Mouse (Mus musculus): ENCODE results near the gene Ctdspl. TPM values are rescaled to one million over a fixed set of nuclear protein-coding genes. Genes with fewer than 3 reads are reported as not detected.
A peak's percentile ranks its signal among the peaks of the same experiment; 100 is the strongest.

Gene Ctdspl
- polyA plus RNA-seq, 1 experiment from 2014 or later = 21.3 TPM

DNA sequence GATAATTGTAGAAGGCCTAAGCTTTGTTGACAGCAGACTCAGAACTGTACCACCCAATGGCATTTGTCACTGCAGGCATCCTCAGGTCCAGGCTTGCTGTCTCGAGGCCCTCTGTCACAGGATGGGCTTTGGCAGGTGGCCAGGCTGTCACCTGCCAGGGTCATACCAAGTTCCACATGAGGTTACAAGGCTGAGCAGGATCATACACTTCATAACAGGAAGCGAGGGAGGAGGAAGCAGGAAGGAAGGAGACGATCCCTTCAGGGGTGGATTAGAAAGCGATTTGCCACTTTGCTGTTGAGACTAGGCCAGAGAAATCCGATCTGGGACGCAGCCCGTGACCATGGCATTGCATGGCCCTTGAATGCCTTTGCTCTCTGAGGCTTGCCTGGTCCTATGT lies 32.5 kb downstream of the Ctdspl start:
- DNase-seq (ENCODE audit: low spot score) (no peak), ATAC-seq (replicated peaks; ENCODE audit: low FRiP score, low TSS enrichment, low read depth) (no peak)
- Histone ChIP-seq H3K27ac (ENCODE audit: low read depth) (no peak overlapping the region), H3K9ac (ENCODE audit: low read length) (no peak overlapping the region), H3K4me3 (ENCODE audit: low read depth, low read length) (no peak overlapping the region), H3K36me3 (ENCODE audit: control insufficient read depth, insufficient read depth, low read length) (0 out of 2 replicates have a peak, but pooled peaks cover 3% of the 10 kb centered on the region), H3K27me3 (replicated peaks; ENCODE audit: control insufficient read depth, insufficient read depth, low read length) (no peaks in the 10 kb centered on the region), H3K9me3 (ENCODE audit: control insufficient read depth, low read length) (no peaks in the 10 kb centered on the region), H3K4me2 (ENCODE audit: low read length) (no peak overlapping the region), H3K4me1 (replicated peaks; ENCODE audit: control insufficient read depth, insufficient read depth, low read length) (peaks cover 15% of the 10 kb centered on the region)
- WGBS = 70% methylated on average over 7 of the region's 7 CpGs

- Histone ChIP-seq H3K27me3 (replicated peaks; ENCODE audit: control insufficient read depth, insufficient read depth, low read length) (no peaks in the 10 kb centered on the region), H3K27ac (ENCODE audit: low read depth) (peak overlapping the region; percentile 57; the same call in 1 of the 2 replicates), H3K4me3 (ENCODE audit: low read depth, low read length) (no peak overlapping the region), H3K4me2 (ENCODE audit: low read length) (peak overlapping the region; percentile 18; the same call in 1 of the 2 replicates), H3K9me3 (ENCODE audit: control insufficient read depth, low read length) (no peaks in the 10 kb centered on the region), H3K36me3 (ENCODE audit: control insufficient read depth, insufficient read depth, low read length) (peaks cover 6% of the 10 kb centered on the region; the same call in 1 of the 2 replicates), H3K9ac (ENCODE audit: low read length) (no peak overlapping the region), H3K4me1 (replicated peaks; ENCODE audit: control insufficient read depth, insufficient read depth, low read length) (peaks cover 20% of the 10 kb centered on the region)
- no peak for ATAC-seq (replicated peaks; ENCODE audit: low FRiP score, low TSS enrichment, low read depth)
- WGBS = 22% methylated on average over 16 of the region's 16 CpGs
- no peak for DNase-seq (ENCODE audit: low spot score)
These were observed 34.3 kb downstream of the Ctdspl start for GRCm38 (mm10) chr9:118960415-118961091.

DNA sequence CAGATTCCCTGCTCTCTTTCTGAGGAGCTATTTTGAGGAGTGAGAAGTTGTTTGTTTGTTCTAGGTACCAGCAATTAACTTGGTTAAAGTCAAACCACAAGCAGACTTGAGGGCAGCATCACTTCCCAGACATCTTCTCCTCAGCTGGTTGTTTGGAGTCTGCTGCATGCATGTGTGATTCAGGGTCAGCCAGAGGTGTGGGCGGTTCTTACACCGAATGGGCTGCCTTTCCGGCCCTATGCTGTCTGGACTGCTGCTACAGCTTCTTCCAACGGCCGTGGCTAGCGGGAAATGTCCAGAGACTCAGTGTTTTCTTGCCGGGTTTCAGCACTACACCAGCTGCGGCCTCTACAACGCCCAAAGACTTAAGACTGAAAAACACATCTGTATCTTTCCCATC lies 36.9 kb downstream of the Ctdspl start:
- Histone ChIP-seq H3K4me2 (ENCODE audit: low read length) (no peak overlapping the region), H3K4me1 (replicated peaks; ENCODE audit: control insufficient read depth, insufficient read depth, low read length) (peaks cover 20% of the 10 kb centered on the region), H3K36me3 (ENCODE audit: control insufficient read depth, insufficient read depth, low read length) (peaks cover 14% of the 10 kb centered on the region; the same call in 1 of the 2 replicates), H3K27me3 (replicated peaks; ENCODE audit: control insufficient read depth, insufficient read depth, low read length) (no peaks in the 10 kb centered on the region), H3K4me3 (ENCODE audit: low read depth, low read length) (no peak overlapping the region), H3K27ac (ENCODE audit: low read depth) (no peak overlapping the region), H3K9me3 (ENCODE audit: control insufficient read depth, low read length) (0 out of 2 replicates have a peak, but pooled peaks cover 3% of the 10 kb centered on the region), H3K9ac (ENCODE audit: low read length) (no peak overlapping the region)
- WGBS = 80% methylated on average over 9 of the region's 9 CpGs
- no peak for ATAC-seq (replicated peaks; ENCODE audit: low FRiP score, low TSS enrichment, low read depth)
- DNase-seq (ENCODE audit: low spot score) = no peak

DNA sequence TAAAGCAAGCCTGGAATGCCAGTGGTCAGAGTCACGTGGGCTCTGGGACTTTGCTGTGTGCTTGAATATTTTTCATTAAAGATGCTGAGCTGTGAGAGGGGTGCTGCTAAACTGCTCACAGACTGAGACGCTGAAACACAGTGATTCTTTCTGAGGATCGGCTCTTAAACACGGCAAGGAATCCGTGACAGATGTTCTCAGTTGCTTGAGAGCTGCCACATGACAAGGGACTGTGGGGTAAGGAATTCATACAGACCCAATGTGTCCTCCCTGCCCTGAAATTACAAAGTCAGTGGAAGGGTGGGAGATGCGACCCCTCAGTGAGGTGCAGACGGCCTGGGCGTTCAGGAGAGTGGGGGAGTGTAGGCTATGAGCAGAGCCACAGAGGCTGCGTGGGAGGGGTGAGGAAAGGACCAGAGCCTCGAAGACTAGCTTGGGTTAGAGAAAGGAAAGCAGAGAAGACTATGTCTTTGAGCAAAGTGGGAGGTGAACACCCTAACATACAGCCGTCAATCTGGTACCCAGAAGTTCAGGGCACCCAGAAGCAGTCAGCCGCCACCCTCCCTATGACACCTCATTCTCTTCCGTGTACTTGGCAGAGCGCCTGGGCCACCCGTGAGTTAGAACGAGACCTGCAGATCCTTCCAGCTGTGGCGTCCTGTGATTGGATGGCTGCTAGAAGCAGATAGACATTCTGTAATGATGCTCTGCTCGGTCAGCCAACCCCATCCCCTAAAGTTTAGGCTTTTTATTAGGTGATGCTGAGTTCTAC lies 38.2 kb downstream of the Ctdspl start:
- Histone ChIP-seq H3K4me2 (ENCODE audit: low read length) (no peak overlapping the region), H3K9me3 (ENCODE audit: control insufficient read depth, low read length) (0 out of 2 replicates have a peak, but pooled peaks cover 3% of the 10 kb centered on the region), H3K4me1 (replicated peaks; ENCODE audit: control insufficient read depth, insufficient read depth, low read length) (peaks cover 16% of the 10 kb centered on the region), H3K9ac (ENCODE audit: low read length) (no peak overlapping the region), H3K4me3 (ENCODE audit: low read depth, low read length) (no peak overlapping the region), H3K27ac (ENCODE audit: low read depth) (peak overlapping the region; percentile 6; the same call in 1 of the 2 replicates), H3K27me3 (replicated peaks; ENCODE audit: control insufficient read depth, insufficient read depth, low read length) (no peaks in the 10 kb centered on the region), H3K36me3 (ENCODE audit: control insufficient read depth, insufficient read depth, low read length) (peaks cover 10% of the 10 kb centered on the region; the same call in 1 of the 2 replicates)
- 48% methylated on average over 18 of the region's 18 CpGs for WGBS
- no peak for ATAC-seq (replicated peaks; ENCODE audit: low FRiP score, low TSS enrichment, low read depth)
- no peak for DNase-seq (ENCODE audit: low spot score)

DNA sequence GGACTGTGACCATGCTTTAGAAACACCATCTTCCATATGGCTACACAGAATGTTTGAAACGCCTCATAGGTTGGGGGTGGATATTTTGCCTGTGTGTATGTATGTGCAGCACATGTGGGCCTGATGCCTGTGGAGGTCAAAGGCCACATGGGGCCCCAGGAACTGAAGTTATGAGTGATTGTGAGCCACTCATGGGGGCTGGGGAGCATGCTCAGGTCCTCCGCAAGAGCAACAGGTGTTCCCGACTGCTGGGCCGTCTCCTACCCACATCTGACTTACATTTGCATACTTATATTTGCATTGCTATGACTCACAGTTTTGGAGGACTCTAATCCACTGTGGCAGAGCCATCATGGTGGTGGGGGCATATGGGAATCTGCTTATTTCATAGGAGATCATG lies 43.6 kb downstream of the Ctdspl start:
- H3K36me3 ChIP-seq (ENCODE audit: control insufficient read depth, insufficient read depth, low read length) = peaks cover 10% of the 10 kb centered on the region; the same call in 1 of the 2 replicates
- peaks cover 6% of the 10 kb centered on the region; the same call in 1 of the 2 replicates for H3K4me1 ChIP-seq (replicated peaks; ENCODE audit: control insufficient read depth, insufficient read depth, low read length)
- 0 out of 2 replicates have a peak, but pooled peaks cover 3% of the 10 kb centered on the region for H3K9me3 ChIP-seq (ENCODE audit: control insufficient read depth, low read length)
- H3K9ac ChIP-seq (ENCODE audit: low read length) = no peak overlapping the region
- H3K4me3 ChIP-seq (ENCODE audit: low read depth, low read length) = no peak overlapping the region
- no peak for ATAC-seq (replicated peaks; ENCODE audit: low FRiP score, low TSS enrichment, low read depth)
- H3K27ac ChIP-seq (ENCODE audit: low read depth) = no peak overlapping the region
- no peak for DNase-seq (ENCODE audit: low spot score)
- 90% methylated on average over 4 of the region's 4 CpGs for WGBS
- no peaks in the 10 kb centered on the region for H3K27me3 ChIP-seq (replicated peaks; ENCODE audit: control insufficient read depth, insufficient read depth, low read length)
- no peak overlapping the region for H3K4me2 ChIP-seq (ENCODE audit: low read length)

GRCm38 (mm10) chr9:118973028-118973427 lies 46.8 kb downstream of the Ctdspl start:
- H3K4me3 ChIP-seq (ENCODE audit: low read depth, low read length) = no peak overlapping the region
- 89% methylated on average over 7 of the region's 7 CpGs for WGBS
- H3K27ac ChIP-seq (ENCODE audit: low read depth) = no peak overlapping the region
- H3K4me1 ChIP-seq (replicated peaks; ENCODE audit: control insufficient read depth, insufficient read depth, low read length) = peaks cover 10% of the 10 kb centered on the region; the same call in 1 of the 2 replicates
- no peaks in the 10 kb centered on the region for H3K9me3 ChIP-seq (ENCODE audit: control insufficient read depth, low read length)
- H3K36me3 ChIP-seq (ENCODE audit: control insufficient read depth, insufficient read depth, low read length) = no peaks in the 10 kb centered on the region
- no peak overlapping the region for H3K4me2 ChIP-seq (ENCODE audit: low read length)
- no peak for ATAC-seq (replicated peaks; ENCODE audit: low FRiP score, low TSS enrichment, low read depth)
- H3K27me3 ChIP-seq (replicated peaks; ENCODE audit: control insufficient read depth, insufficient read depth, low read length) = no peaks in the 10 kb centered on the region
- H3K9ac ChIP-seq (ENCODE audit: low read length) = no peak overlapping the region
- DNase-seq (ENCODE audit: low spot score) = no peak

DNA sequence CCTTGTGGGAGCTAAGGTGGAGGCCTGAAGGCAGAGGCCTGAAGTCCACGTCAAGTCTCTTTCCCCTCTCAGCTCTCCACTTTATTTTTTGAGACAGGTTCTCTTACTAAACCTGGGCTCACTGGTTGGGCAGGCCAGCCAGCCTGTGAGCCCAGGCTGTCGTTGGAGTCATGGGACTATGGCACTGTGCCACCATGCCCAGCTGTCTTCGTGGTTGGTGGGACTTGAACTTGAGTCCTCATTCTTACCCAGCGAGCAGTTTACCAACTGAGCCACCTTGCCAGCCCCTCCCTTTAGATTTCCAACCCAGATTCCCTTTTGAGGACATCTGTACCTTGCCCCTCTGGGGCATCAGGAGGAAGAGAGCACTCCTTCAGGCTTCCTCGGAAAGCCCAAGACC lies 47.3 kb downstream of the Ctdspl start:
- no peaks in the 10 kb centered on the region for H3K9me3 ChIP-seq (ENCODE audit: control insufficient read depth, low read length)
- no peaks in the 10 kb centered on the region for H3K27me3 ChIP-seq (replicated peaks; ENCODE audit: control insufficient read depth, insufficient read depth, low read length)
- H3K4me3 ChIP-seq (ENCODE audit: low read depth, low read length) = no peak overlapping the region
- no peak overlapping the region for H3K27ac ChIP-seq (ENCODE audit: low read depth)
- H3K36me3 ChIP-seq (ENCODE audit: control insufficient read depth, insufficient read depth, low read length) = no peaks in the 10 kb centered on the region
- no peak for ATAC-seq (replicated peaks; ENCODE audit: low FRiP score, low TSS enrichment, low read depth)
- H3K9ac ChIP-seq (ENCODE audit: low read length) = no peak overlapping the region
- DNase-seq (ENCODE audit: low spot score) = no peak
- 83% methylated on average over 5 of the region's 5 CpGs for WGBS
- no peak overlapping the region for H3K4me2 ChIP-seq (ENCODE audit: low read length)
- peaks cover 10% of the 10 kb centered on the region; the same call in 1 of the 2 replicates for H3K4me1 ChIP-seq (replicated peaks; ENCODE audit: control insufficient read depth, insufficient read depth, low read length)

GRCm38 (mm10) chr9:118974148-118974547 lies 47.9 kb downstream of the Ctdspl start:
- no peak overlapping the region for H3K9ac ChIP-seq (ENCODE audit: low read length)
- no peaks in the 10 kb centered on the region for H3K9me3 ChIP-seq (ENCODE audit: control insufficient read depth, low read length)
- ATAC-seq (replicated peaks; ENCODE audit: low FRiP score, low TSS enrichment, low read depth) = no peak
- H3K4me1 ChIP-seq (replicated peaks; ENCODE audit: control insufficient read depth, insufficient read depth, low read length) = peaks cover 10% of the 10 kb centered on the region; the same call in 1 of the 2 replicates
- no peaks in the 10 kb centered on the region for H3K27me3 ChIP-seq (replicated peaks; ENCODE audit: control insufficient read depth, insufficient read depth, low read length)
- no peaks in the 10 kb centered on the region for H3K36me3 ChIP-seq (ENCODE audit: control insufficient read depth, insufficient read depth, low read length)
- WGBS = 37% methylated on average over 5 of the region's 5 CpGs
- no peak overlapping the region for H3K4me3 ChIP-seq (ENCODE audit: low read depth, low read length)
- peak overlapping the region; percentile 35; the same call in 1 of the 2 replicates for H3K27ac ChIP-seq (ENCODE audit: low read depth)
- H3K4me2 ChIP-seq (ENCODE audit: low read length) = no peak overlapping the region
- DNase-seq (ENCODE audit: low spot score) = no peak
